Mouse (Mus musculus): ENCODE measurements at regions not wholly inside any gene's neighbourhood (a gene's known extent, or its start where the extent isn't known, plus 50 kb on each side); places are given as distances from the start of the nearest gene placed in this dataset.
"Not testable (repeated sequence)": the region's sequence is repeated elsewhere in the genome, so short reads cannot be mapped to it uniquely, and the experiment has no call there.

DNA sequence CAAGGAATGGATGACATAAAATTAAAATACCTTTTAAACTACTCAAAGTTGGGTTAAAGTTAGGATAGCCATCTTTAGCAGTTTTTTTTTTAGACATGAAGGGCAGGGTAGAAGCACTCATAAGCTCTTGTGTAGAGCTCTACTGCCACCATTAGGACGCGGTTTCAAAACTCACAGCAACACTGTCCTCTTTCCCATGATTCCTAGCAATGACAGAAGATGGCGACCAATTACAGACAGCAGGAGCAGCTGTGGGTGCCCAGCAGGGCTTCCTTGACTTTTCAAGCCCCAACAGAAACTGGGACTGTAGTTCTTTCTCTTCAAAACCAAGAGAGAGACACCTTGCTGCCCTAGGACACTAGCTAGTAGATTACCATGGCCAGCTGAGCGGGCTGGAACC, 171.5 kb upstream of the Olfr1324 start:
- peak overlapping the region; percentile 28 for H3K4me3 ChIP-seq
- 65% methylated on average over 4 of the region's 4 CpGs for WGBS
- peak overlapping the region; percentile 43 for H3K4me2 ChIP-seq
- ATAC-seq (ENCODE audit: low FRiP score, low read depth): 0 out of 2 replicates have a peak, but pooled peaks have one; percentile 23
- peaks cover 5% of the 10 kb centered on the region; the same call in 1 of the 2 replicates for H3K36me3 ChIP-seq
- H3K9me3 ChIP-seq: no peaks in the 10 kb centered on the region
- H3K27ac ChIP-seq (replicated peaks): peak overlapping the region; percentile 77
- no peaks in the 10 kb centered on the region for H3K27me3 ChIP-seq
- no peaks in the 10 kb centered on the region for H3K4me1 ChIP-seq (replicated peaks)
- H3K9ac ChIP-seq: 0 out of 2 replicates have a peak overlapping the region, but pooled peaks have one; percentile 10

DNA sequence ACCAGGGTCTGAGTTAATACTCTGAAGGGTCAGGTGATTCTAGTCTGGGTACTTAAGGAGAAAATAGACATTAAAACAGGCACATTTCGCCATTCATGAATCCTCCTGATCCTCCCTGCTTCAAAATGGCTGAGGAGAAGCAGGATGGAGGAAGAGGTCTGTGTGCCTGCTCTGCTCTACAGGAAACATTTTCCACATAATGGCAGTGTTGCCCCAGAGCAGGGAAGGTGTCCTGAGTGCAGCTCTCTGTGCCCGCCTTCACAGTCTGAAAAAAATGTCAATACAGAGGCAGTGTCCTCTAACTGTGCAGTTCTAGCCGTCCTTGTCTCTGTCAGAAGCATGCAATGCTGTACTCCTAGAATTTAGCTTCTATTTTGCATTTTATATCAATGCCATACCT, 169.3 kb upstream of the Olfr1324 start:
- H3K4me2 ChIP-seq: peak overlapping the region; percentile 40
- H3K27me3 ChIP-seq; ATAC-seq (ENCODE audit: low FRiP score, low read depth); H3K9ac ChIP-seq; H3K36me3 ChIP-seq; H3K9me3 ChIP-seq; H3K4me1 ChIP-seq (replicated peaks): not testable (repeated sequence)
- peak overlapping the region; percentile 21; the same call in 1 of the 2 replicates for H3K4me3 ChIP-seq
- H3K27ac ChIP-seq (replicated peaks): peak overlapping the region; percentile 67
- WGBS: 76% methylated on average over 3 of the region's 3 CpGs

DNA sequence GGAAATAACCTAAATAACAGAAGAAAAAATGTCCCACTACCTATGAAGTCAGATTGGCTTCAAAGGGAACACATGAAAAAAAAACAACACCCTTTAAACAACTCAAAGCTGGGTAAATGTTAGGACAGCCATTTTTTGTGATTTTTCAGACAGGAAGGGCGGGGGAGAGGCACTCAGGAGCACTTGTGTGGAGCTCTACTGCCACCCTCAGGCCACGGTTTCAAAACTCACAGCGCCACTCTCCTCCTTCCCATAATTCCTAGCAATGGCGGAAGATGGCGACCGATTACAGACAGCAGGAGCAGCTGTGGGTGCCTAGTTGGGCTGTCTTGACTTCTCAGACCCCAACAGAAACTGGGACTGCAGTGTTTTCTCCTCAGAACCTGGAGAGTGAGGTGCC, 168.8 kb upstream of the Olfr1324 start:
- H3K4me3 ChIP-seq: peak overlapping the region; percentile 21; the same call in 1 of the 2 replicates
- H3K36me3 ChIP-seq: peaks cover 5% of the 10 kb centered on the region; the same call in 1 of the 2 replicates
- WGBS: 63% methylated on average over 6 of the region's 6 CpGs
- H3K4me1 ChIP-seq (replicated peaks): no peaks in the 10 kb centered on the region
- no peaks in the 10 kb centered on the region for H3K9me3 ChIP-seq
- no peak overlapping the region for H3K9ac ChIP-seq
- ATAC-seq (ENCODE audit: low FRiP score, low read depth): no peak
- no peaks in the 10 kb centered on the region for H3K27me3 ChIP-seq
- H3K4me2 ChIP-seq: peak overlapping the region; percentile 40
- H3K27ac ChIP-seq (replicated peaks): peak overlapping the region; percentile 67

DNA sequence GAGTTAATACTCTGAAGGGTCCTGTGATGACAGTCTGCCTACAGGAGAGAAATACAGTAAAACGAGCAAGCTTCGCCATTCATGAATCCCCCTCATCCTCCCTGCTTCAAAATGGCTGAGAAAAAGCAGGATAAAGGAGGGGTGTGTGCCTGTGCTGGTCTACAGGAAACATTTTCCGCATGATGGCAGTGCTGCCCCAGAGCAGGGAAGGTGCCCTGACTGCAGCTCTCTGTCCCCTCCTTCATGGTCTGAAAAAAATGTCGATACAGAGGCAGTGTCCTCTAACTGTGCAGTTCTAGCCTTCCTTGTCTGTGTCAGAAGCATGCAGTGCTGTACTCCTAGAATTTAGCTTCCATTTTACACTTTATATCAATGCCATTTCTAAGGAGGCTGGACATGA, 166.7 kb upstream of the Olfr1324 start:
- not testable (repeated sequence) for H3K27ac ChIP-seq (replicated peaks); ATAC-seq (ENCODE audit: low FRiP score, low read depth)

DNA sequence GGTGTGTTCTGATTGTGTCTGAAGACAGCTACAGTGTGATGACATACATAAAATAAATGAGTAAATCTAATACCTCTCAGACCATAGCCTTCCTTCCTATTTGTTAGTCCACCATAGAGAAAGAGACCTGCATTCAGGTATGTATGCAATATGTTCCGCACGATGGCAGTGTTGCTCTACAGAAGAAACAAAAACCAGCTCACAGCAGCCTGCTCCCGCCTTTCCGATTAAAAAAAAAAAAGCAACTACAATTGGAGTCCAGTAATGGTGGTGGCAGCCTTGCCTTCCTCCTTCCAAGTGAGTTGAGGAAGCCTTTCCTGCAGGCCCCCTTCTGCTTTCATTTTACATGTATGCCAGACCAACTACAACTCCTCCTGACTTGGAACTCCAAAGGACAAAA, 163.2 kb upstream of the Olfr1324 start:
- Histone ChIP-seq H3K36me3 (no peaks in the 10 kb centered on the region), H3K9me3 (no peaks in the 10 kb centered on the region), H3K4me2 (peak overlapping the region; percentile 40; the same call in 1 of the 2 replicates), H3K4me3 (no peak overlapping the region), H3K27me3 (no peaks in the 10 kb centered on the region), H3K4me1 (replicated peaks) (no peaks in the 10 kb centered on the region), H3K9ac (no peak overlapping the region), H3K27ac (replicated peaks) (0 out of 2 replicates have a peak overlapping the region, but pooled peaks have one; percentile 25)
- WGBS: 83% methylated on average over 4 of the region's 4 CpGs
- ATAC-seq (ENCODE audit: low FRiP score, low read depth): no peak

More for the DNA sequence above, 166.7 kb upstream of the Olfr1324 start:
- not testable (repeated sequence) for H3K27me3 ChIP-seq; H3K9me3 ChIP-seq; H3K4me3 ChIP-seq; H3K4me2 ChIP-seq; H3K36me3 ChIP-seq; H3K9ac ChIP-seq; H3K4me1 ChIP-seq (replicated peaks)
- 78% methylated on average over 4 of the region's 4 CpGs for WGBS

DNA sequence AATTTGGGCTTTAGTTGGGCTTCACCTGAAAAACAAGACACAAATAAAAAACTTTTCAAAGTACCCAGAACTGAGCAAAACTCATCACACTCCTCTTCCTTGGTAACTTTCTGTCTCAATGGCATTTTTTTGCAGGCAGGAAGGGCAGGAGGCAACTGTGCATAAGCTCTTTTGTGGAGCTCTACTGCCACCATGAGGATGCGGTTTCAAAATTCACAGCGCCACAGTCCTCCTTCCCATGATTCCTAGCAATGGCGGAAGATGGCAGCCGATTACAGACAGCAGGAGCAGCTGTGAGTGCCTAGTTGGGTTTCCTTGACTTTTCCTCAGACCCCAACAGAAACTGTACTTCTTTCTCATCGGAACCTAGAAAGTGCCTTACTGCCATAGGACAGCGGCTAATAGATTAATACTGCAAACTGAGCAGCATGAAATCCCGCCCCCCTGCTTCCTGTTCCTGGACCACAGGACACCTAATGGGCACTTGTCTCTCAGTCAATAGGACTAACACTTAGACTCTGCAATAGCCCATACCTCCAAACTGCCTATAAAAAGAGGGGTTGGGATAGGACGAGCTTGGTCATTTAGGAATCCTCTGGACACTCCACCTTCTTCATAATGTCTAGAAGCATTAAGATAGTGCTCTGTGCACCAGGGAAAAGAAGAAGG, 162.5 kb upstream of the Olfr1324 start:
- H3K36me3 ChIP-seq: no peaks in the 10 kb centered on the region
- H3K27me3 ChIP-seq: no peaks in the 10 kb centered on the region
- no peaks in the 10 kb centered on the region for H3K9me3 ChIP-seq
- peak overlapping the region; percentile 23 for H3K4me3 ChIP-seq
- 0 out of 2 replicates have a peak, but pooled peaks have one; percentile 54 for ATAC-seq (ENCODE audit: low FRiP score, low read depth)
- H3K27ac ChIP-seq (replicated peaks): peak overlapping the region; percentile 64
- no peak overlapping the region for H3K9ac ChIP-seq
- WGBS: 75% methylated on average over 8 of the region's 8 CpGs
- H3K4me1 ChIP-seq (replicated peaks): no peaks in the 10 kb centered on the region
- peak overlapping the region; percentile 40 for H3K4me2 ChIP-seq

DNA sequence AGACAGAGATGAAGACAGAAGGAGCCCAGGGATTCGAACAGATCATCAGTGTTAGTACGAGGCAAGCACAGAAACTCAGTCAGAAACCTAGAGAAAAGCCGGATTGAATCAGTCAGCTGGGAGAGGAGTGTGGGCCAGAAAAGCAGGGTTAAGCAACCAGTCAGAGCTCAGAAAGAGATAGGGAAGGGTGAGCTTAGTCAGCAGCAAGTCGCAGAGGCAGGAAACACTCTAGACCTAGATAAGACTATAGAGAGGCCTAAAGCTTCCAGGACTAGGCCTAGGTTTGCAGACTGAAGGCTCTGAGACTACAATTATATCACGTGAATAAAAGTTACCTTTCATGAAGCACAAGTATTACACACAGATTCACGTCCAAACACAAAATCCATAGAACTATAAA, 160.6 kb upstream of the Olfr1324 start:
- WGBS: 90% methylated on average over 6 of the region's 6 CpGs
- H3K4me2 ChIP-seq: no peak overlapping the region
- no peak overlapping the region for H3K4me3 ChIP-seq

DNA sequence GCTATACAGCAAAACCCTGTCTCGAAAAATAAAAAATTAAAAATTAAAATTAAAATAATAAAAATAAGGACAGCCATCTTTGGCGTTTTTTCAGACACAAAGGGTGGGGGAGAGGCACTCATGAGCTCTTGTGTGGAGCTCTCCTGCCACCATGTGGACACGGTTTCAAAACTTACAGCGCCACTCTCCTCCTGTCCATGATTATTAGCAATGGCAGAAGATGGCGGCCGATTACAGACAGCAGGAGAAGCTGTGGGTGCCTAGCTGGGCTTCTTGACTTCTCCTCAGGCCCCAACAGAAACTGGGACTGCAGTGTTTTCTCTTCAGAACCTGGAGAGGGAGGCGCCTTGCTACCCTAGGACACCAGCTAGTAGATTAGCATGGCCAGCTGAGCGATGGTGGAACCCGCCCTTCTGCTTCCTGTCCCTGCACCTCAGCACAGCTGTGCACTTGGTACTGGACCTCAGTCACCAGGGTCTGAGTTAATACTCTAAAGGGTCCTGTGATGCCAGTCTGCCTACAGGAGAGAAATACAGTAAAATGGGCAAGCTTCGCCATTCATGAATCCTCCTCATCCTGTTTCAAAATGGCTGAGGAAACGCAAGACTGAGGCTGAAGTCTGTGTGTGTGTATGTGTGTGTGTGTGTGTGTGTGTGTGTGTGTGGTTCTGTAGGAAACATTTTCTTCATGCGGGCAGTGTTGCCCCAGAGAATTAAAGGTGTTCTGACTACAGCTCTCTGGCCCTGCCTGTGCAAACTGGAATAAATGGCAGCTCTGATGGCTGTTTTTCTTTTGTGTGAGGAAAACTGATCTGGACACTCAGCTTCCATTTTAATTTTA, 155.7 kb upstream of the Olfr1324 start:
- Histone ChIP-seq H3K4me1 (replicated peaks) (no peaks in the 10 kb centered on the region), H3K4me2 (peak overlapping the region; percentile 39), H3K4me3 (no peak overlapping the region), H3K27ac (replicated peaks) (peak overlapping the region; percentile 65), H3K27me3 (no peaks in the 10 kb centered on the region), H3K36me3 (no peaks in the 10 kb centered on the region; the same call in 1 of the 2 replicates), H3K9me3 (no peaks in the 10 kb centered on the region), H3K9ac (no peak overlapping the region)
- ATAC-seq (ENCODE audit: low FRiP score, low read depth): no peak
- WGBS: 74% methylated on average over 12 of the region's 12 CpGs

More for the DNA sequence above, 160.6 kb upstream of the Olfr1324 start:
- H3K9ac ChIP-seq: no peak overlapping the region
- H3K4me1 ChIP-seq (replicated peaks): no peaks in the 10 kb centered on the region
- no peaks in the 10 kb centered on the region for H3K36me3 ChIP-seq
- ATAC-seq (ENCODE audit: low FRiP score, low read depth): no peak
- H3K27me3 ChIP-seq: no peaks in the 10 kb centered on the region
- H3K27ac ChIP-seq (replicated peaks): no peak overlapping the region
- no peaks in the 10 kb centered on the region for H3K9me3 ChIP-seq

DNA sequence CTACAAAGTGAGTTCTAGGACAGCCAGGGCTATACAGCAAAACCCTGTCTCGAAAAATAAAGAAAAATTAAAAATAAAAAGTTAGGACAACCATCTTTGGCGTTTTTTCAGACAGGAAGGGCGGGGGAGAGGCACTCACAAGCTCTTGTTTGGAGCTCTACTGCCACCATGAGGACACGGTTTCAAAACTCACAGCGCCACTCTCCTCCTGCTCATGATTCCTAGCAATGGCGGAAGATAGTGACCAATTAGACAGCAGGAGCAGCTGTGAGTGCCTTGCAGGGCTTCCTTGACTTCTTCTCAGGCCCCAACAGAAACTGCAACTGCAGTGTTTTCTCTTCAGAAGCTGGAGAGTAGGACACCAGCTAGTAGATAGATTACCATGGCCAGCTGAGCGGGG, 151.9 kb upstream of the Olfr1324 start:
- H3K4me1 ChIP-seq (replicated peaks): no peaks in the 10 kb centered on the region
- no peak for ATAC-seq (ENCODE audit: low FRiP score, low read depth)
- H3K9me3 ChIP-seq: no peaks in the 10 kb centered on the region
- H3K9ac ChIP-seq: no peak overlapping the region
- no peaks in the 10 kb centered on the region for H3K27me3 ChIP-seq
- peak overlapping the region; percentile 71 for H3K27ac ChIP-seq (replicated peaks)
- peak overlapping the region; percentile 26; the same call in 1 of the 2 replicates for H3K4me2 ChIP-seq
- H3K36me3 ChIP-seq: no peaks in the 10 kb centered on the region; the same call in 1 of the 2 replicates
- 70% methylated on average over 7 of the region's 7 CpGs for WGBS
- H3K4me3 ChIP-seq: peak overlapping the region; percentile 16; the same call in 1 of the 2 replicates

DNA sequence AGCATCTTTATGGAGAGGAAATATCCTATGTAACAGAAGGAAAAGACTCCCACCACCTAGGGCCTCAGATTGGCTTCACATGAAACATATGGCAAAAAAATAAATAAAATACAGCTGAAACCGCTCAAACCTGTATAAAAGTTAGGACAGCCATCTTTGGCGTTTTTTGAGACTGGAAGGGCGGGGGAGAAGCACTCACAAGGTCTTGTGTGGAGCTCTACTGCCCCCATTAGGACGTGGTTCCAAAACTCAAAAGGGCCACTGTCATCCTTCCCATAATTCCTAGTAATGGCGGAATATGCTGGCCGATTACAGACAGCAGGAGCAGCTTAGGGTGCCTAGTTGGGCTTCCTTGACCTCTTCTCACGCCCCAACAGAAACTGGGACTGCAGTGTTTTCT, 148.5 kb upstream of the Olfr1324 start:
- H3K27me3 ChIP-seq: no peaks in the 10 kb centered on the region
- H3K36me3 ChIP-seq: no peaks in the 10 kb centered on the region; the same call in 1 of the 2 replicates
- H3K4me2 ChIP-seq: peak overlapping the region; percentile 37
- H3K4me1 ChIP-seq (replicated peaks): no peaks in the 10 kb centered on the region
- WGBS: 58% methylated on average over 7 of the region's 7 CpGs
- peak overlapping the region; percentile 15; the same call in 1 of the 2 replicates for H3K4me3 ChIP-seq
- H3K27ac ChIP-seq (replicated peaks): 0 out of 2 replicates have a peak overlapping the region, but pooled peaks have one; percentile 41
- H3K9ac ChIP-seq: no peak overlapping the region
- no peaks in the 10 kb centered on the region for H3K9me3 ChIP-seq
- ATAC-seq (ENCODE audit: low FRiP score, low read depth): no peak

DNA sequence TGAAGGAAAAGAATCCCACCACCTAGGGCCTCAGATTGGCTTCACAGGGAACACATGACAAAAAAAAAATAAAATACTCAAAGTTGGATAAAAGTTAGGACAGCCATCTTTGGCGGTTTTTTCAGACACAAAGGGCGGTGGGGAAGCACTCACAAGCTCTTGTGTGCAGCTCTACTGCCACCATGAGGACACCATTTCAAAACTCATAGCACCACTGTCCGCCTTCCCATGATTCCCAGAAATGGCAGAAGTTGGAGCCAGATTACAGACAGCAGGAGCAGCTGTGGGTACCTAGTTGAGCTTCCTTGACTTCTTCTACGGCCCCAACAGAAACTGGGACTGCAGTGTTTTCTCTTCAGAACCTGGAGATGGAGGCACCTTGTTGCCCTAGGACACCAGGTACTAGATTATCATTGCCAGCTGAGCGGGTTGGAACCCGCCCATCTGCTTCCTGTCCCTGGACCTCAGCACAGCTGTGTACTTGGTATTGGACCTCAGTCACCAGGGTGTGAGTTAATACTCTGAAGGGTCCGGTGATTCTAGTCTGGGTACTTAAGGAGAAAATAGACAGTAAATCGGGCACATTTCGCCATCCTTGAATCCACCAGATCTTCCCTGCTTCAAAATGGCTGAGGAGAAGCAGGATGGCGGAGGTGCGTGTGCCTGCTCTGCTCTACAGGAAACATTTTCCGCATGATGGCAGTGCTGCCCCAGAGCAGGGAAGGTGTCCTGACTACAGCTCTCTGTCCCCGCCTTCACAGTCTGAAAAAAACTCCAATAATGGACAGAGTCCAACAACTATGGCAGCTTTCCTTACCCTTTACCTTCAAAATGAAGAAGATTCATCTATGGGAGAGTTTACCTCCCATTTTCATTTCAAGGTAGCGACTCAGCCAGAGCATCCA, 144.1 kb upstream of the Olfr1324 start:
- peak overlapping the region; percentile 35; the same call in 1 of the 2 replicates for H3K4me2 ChIP-seq
- WGBS: 73% methylated on average over 14 of the region's 14 CpGs
- H3K4me3 ChIP-seq: peak overlapping the region; percentile 25
- peak overlapping the region; percentile 38; the same call in 1 of the 2 replicates for H3K27ac ChIP-seq (replicated peaks)
- H3K4me1 ChIP-seq (replicated peaks); H3K9ac ChIP-seq; H3K27me3 ChIP-seq; H3K36me3 ChIP-seq; H3K9me3 ChIP-seq: not testable (repeated sequence)
- peak; percentile 75 for ATAC-seq (ENCODE audit: low FRiP score, low read depth)

All from hindbrain, embryonic 15.5 days (tissue).